Mouse (Mus musculus) myocyte (in vitro differentiated cells): ENCODE measurements around the gene Chn2. TPM values are rescaled to one million over a fixed set of nuclear protein-coding genes. Genes with fewer than 3 reads are reported as not detected.

Source experiments
- H3K27me3 ChIP-seq: one replicate; pipeline ENCODE4 v1.6.1; 2011; ENCODE audit not compliant: control insufficient read depth, insufficient read depth, insufficient read length
- H3K36me3 ChIP-seq: one replicate; pipeline ENCODE4 v1.6.1; 2011; ENCODE audit not compliant: control insufficient read depth, insufficient read depth
- H3K4me2 ChIP-seq: one replicate; pipeline ENCODE4 v1.6.1; 2011; ENCODE audit warnings: low read depth, control low read depth
- H3K4me3 ChIP-seq: one replicate; pipeline ENCODE4 v1.5.1; 2011; ENCODE audit warnings: mild to moderate bottlenecking, control low read depth, moderate library complexity
- H3K79me2 ChIP-seq: one replicate; pipeline ENCODE4 v1.6.1; 2011; ENCODE audit not compliant: control insufficient read depth, insufficient read depth
- H3ac ChIP-seq: one replicate; pipeline ENCODE4 v1.6.1; 2011; ENCODE audit not compliant: control insufficient read depth, insufficient read length
- CEBPB ChIP-seq: IDR thresholded peaks from 2 replicates; pipeline ENCODE4 v1.6.1; 2011; ENCODE audit warnings: mild to moderate bottlenecking, moderate library complexity; ENCODE audit not compliant: poor library complexity, insufficient read depth, severe bottlenecking
- E2F4 ChIP-seq: IDR thresholded peaks from one replicate; pipeline ENCODE4 v1.6.1; 2011; ENCODE audit warnings: mild to moderate bottlenecking, control low read depth, moderate library complexity; ENCODE audit not compliant: insufficient read depth
- MAX ChIP-seq: IDR thresholded peaks from one replicate; pipeline ENCODE4 v1.6.1; 2011; ENCODE audit warnings: low read depth, mild to moderate bottlenecking, control low read depth
- MYOD1 ChIP-seq, 3 experiments: IDR thresholded peaks; one replicate each; pipeline ENCODE4 v1.6.1; 2011; ENCODE audit warnings: control low read depth in 2 of 3, low read depth in 2 of 3, mild to moderate bottlenecking in 2 of 3, moderate library complexity in 1 of 3; ENCODE audit not compliant: insufficient read length in 2 of 3, control insufficient read depth in 1 of 3
- MYOG ChIP-seq, 3 experiments: IDR thresholded peaks; one replicate each; pipeline ENCODE4 v1.6.1; 2011; ENCODE audit warnings: control low read depth in 2 of 3, low read depth in 2 of 3, mild to moderate bottlenecking in 2 of 3; ENCODE audit not compliant: insufficient read length in 2 of 3, control insufficient read depth in 1 of 3, insufficient read depth in 1 of 3
- POLR2A ChIP-seq: IDR thresholded peaks from one replicate; pipeline ENCODE4 v1.6.1; 2011; ENCODE audit warnings: low read depth, mild to moderate bottlenecking, control low read depth, moderate library complexity; ENCODE audit not compliant: insufficient read length
- POLR2AphosphoS2 ChIP-seq: IDR thresholded peaks from one replicate; pipeline ENCODE4 v1.6.1; 2011; ENCODE audit warnings: low read depth, control low read depth; ENCODE audit not compliant: insufficient read length
- REST ChIP-seq: IDR thresholded peaks from one replicate; pipeline ENCODE4 v1.6.1; 2011; ENCODE audit warnings: mild to moderate bottlenecking, control low read depth, moderate library complexity; ENCODE audit not compliant: insufficient read depth, insufficient read length
- SRF ChIP-seq: IDR thresholded peaks from one replicate; pipeline ENCODE4 v1.6.1; 2011; ENCODE audit warnings: low read depth; ENCODE audit not compliant: control insufficient read depth, insufficient read length
- TCF12 ChIP-seq: IDR thresholded peaks from one replicate; pipeline ENCODE4 v1.6.1; 2011; ENCODE audit warnings: mild to moderate bottlenecking, control low read depth; ENCODE audit not compliant: poor library complexity, insufficient read depth, severe bottlenecking
- TCF3 ChIP-seq: IDR thresholded peaks from one replicate; pipeline ENCODE4 v1.6.1; 2011; ENCODE audit warnings: low read depth, control low read depth; ENCODE audit not compliant: insufficient read length
- USF1 ChIP-seq: IDR thresholded peaks from one replicate; pipeline ENCODE4 v1.6.1; 2011; ENCODE audit warnings: low read depth, mild to moderate bottlenecking, control low read depth, moderate library complexity
- polyA plus RNA-seq: library from polyadenylated mRNA; unstranded; fragments of >200 nt; fragmentation: generic; extraction: Trizol; gene quantifications from one replicate; pipeline ENCODE4 v1.2.1, GENCODE M21; 2012; ENCODE audit warnings: missing spikeins

The Chn2 gene
- polyA plus RNA-seq, 1 experiment, result 6.5 TPM

- Histone ChIP-seq H3K79me2 (no peaks in the 10 kb centered on the region), H3K4me2 (peak overlapping the region; percentile 27), H3K27me3 (no peaks in the 10 kb centered on the region), H3K36me3 (no peaks in the 10 kb centered on the region), H3K4me3 (no peak overlapping the region), H3ac (no peak overlapping the region)
- TF ChIP-seq SRF (no peak), REST (no peak), E2F4 (no peak), POLR2AphosphoS2 (no peak), USF1 (no peak), CEBPB (no peak), TCF3 (no peak), POLR2A (no peak), MYOG (IDR thresholded peaks at IDR 0.05; ENCODE audit: control insufficient read depth in 1 of 3, insufficient read depth in 1 of 3, insufficient read length in 2 of 3, low read depth in 2 of 3) (no peak), MAX (no peak)
These were observed 119.0 kb downstream of the Chn2 start for GRCm38 (mm10) chr6:54158317-54158716.

GRCm38 (mm10) chr6:54160677-54161076, 121.3 kb downstream of the Chn2 start:
- Histone ChIP-seq H3K4me2 (no peak overlapping the region), H3K79me2 (no peaks in the 10 kb centered on the region), H3K4me3 (no peak overlapping the region), H3ac (no peak overlapping the region), H3K27me3 (no peaks in the 10 kb centered on the region), H3K36me3 (no peaks in the 10 kb centered on the region)
- no peak for TF ChIP-seq POLR2A
- no peak for TF ChIP-seq POLR2AphosphoS2
- TF ChIP-seq MYOD1 (IDR thresholded peaks at IDR 0.05; ENCODE audit: control insufficient read depth in 1 of 3, insufficient read length in 2 of 3, low read depth in 2 of 3), result no peak
- no peak for TF ChIP-seq E2F4
- no peak for TF ChIP-seq CEBPB
- TF ChIP-seq USF1, result no peak
- no peak for TF ChIP-seq SRF
- TF ChIP-seq MAX, result no peak

GRCm38 (mm10) chr6:54161246-54161645, 121.9 kb downstream of the Chn2 start:
- no peak for TF ChIP-seq TCF12
- no peak for TF ChIP-seq MAX
- no peak for TF ChIP-seq SRF
- TF ChIP-seq E2F4, result no peak
- no peak for TF ChIP-seq USF1
- no peak for TF ChIP-seq TCF3
- TF ChIP-seq MYOD1 (IDR thresholded peaks at IDR 0.05; ENCODE audit: control insufficient read depth in 1 of 3, insufficient read length in 2 of 3, low read depth in 2 of 3), result no peak
- Histone ChIP-seq H3K79me2 (no peaks in the 10 kb centered on the region), H3K4me3 (no peak overlapping the region), H3K27me3 (no peaks in the 10 kb centered on the region), H3ac (no peak overlapping the region), H3K4me2 (no peak overlapping the region), H3K36me3 (no peaks in the 10 kb centered on the region)

- Histone ChIP-seq H3K79me2 (no peaks in the 10 kb centered on the region), H3K4me3 (no peak overlapping the region), H3K36me3 (no peaks in the 10 kb centered on the region), H3K4me2 (no peak overlapping the region), H3K27me3 (no peaks in the 10 kb centered on the region), H3ac (no peak overlapping the region)
- TF ChIP-seq TCF3 (no peak), CEBPB (no peak), REST (no peak), MYOD1 (IDR thresholded peaks at IDR 0.05; ENCODE audit: control insufficient read depth in 1 of 3, insufficient read length in 2 of 3, low read depth in 2 of 3) (no peak), MYOG (IDR thresholded peaks at IDR 0.05; ENCODE audit: control insufficient read depth in 1 of 3, insufficient read depth in 1 of 3, insufficient read length in 2 of 3, low read depth in 2 of 3) (no peak), POLR2A (no peak), MAX (no peak), E2F4 (no peak), USF1 (no peak), POLR2AphosphoS2 (no peak), TCF12 (no peak), SRF (no peak)
These were observed 123.0 kb downstream of the Chn2 start for GRCm38 (mm10) chr6:54162321-54162720.

- Histone ChIP-seq H3K79me2 (no peaks in the 10 kb centered on the region), H3K27me3 (no peaks in the 10 kb centered on the region), H3K4me2 (no peak overlapping the region), H3K36me3 (no peaks in the 10 kb centered on the region), H3ac (no peak overlapping the region), H3K4me3 (no peak overlapping the region)
- no peak for TF ChIP-seq MAX
- TF ChIP-seq POLR2AphosphoS2, result no peak
- no peak for TF ChIP-seq USF1
- TF ChIP-seq MYOG (IDR thresholded peaks at IDR 0.05; ENCODE audit: control insufficient read depth in 1 of 3, insufficient read depth in 1 of 3, insufficient read length in 2 of 3, low read depth in 2 of 3), result no peak
- TF ChIP-seq CEBPB, result no peak
- TF ChIP-seq REST, result no peak
- TF ChIP-seq TCF3, result no peak
- no peak for TF ChIP-seq TCF12
- no peak for TF ChIP-seq E2F4
- no peak for TF ChIP-seq POLR2A
- no peak for TF ChIP-seq SRF
- no peak for TF ChIP-seq MYOD1 (IDR thresholded peaks at IDR 0.05; ENCODE audit: control insufficient read depth in 1 of 3, insufficient read length in 2 of 3, low read depth in 2 of 3)
These were observed 123.4 kb downstream of the Chn2 start for GRCm38 (mm10) chr6:54162786-54163185.
